Mouse (Mus musculus): ENCODE measurements around the gene Id4.

GRCm38 (mm10) chr13:48273451-48274069 lies 12.5 kb downstream of the Id4 start:
- TF ChIP-seq CTCF (IDR thresholded peaks at IDR 0.05; ENCODE audit: low read depth) (peak; percentile 65), EP300 (IDR thresholded peaks at IDR 0.05; ENCODE audit: low read depth) (no peak)
